ENCODE assay signal across 12 mouse cellular contexts in the genomic region with DNA sequence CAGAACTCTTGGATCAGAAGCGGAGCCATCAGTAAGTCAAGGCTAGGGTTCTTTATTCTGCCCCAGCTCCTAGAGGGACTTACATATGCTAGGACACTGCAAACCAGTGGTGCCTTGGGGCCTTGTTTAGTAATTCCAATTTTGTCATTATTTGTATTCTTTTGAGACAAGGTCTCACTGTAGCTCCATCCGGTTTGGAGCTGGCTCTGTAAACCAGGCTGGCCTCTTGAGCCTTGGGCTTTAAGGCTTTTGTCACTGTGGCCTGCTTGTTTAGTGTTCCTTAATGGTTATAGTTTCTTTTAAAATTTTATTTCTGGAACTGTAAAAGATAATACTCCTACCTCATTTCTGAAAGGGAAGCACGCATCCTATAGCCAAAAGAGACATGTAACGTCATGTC. TPM values are rescaled to one million over a fixed set of nuclear protein-coding genes. Genes with fewer than 3 reads are reported as not detected.
DNase-seq lines count a peak whose midpoint lies in the region; ATAC-seq lines count a peak whose summit lies in the region.
"Had no signal": no experiment of that assay in that cellular context is flagged by ENCODE, and none has a peak within 500 bp of the region (broad histone marks: within the 10 kb centered on the region; RNA-seq: fewer than 3 reads in every experiment).

No protein-coding gene starts in this region.

- H3K9me3 ChIP-seq in erythroblast, embryonic 14.5 days (ENCODE audit: control insufficient read depth, low read length): no peaks in the 10 kb centered on the region
- no peaks in the 10 kb centered on the region for H3K9me3 ChIP-seq in lung, embryonic 15.5 days
- H3K9me3 ChIP-seq in liver, embryonic 12.5 days (replicated peaks): no peaks in the 10 kb centered on the region
- no peaks in the 10 kb centered on the region for H3K9me3 ChIP-seq in stomach, embryonic 15.5 days

- no peak overlapping the region for H3K27ac ChIP-seq in lung, embryonic 15.5 days
- no peak overlapping the region for H3K27ac ChIP-seq in liver, embryonic 12.5 days
- no peak overlapping the region for H3K27ac ChIP-seq in stomach, embryonic 15.5 days

- WGBS in lung, embryonic 15.5 days: 83% methylated on average over 4 of the region's 4 CpGs
- WGBS in liver, embryonic 12.5 days (ENCODE audit: insufficient replicate concordance): 82% methylated on average over 4 of the region's 4 CpGs
- 76% methylated on average over 4 of the region's 4 CpGs for WGBS in stomach, embryonic 15.5 days

- H3K27me3 ChIP-seq in erythroblast, embryonic 14.5 days (ENCODE audit: control insufficient read depth): no peaks in the 10 kb centered on the region
- no peaks in the 10 kb centered on the region for H3K27me3 ChIP-seq in lung, embryonic 15.5 days
- H3K27me3 ChIP-seq in liver, embryonic 12.5 days (replicated peaks): no peaks in the 10 kb centered on the region
- no peaks in the 10 kb centered on the region for H3K27me3 ChIP-seq in stomach, embryonic 15.5 days (replicated peaks)

- no peak for DNase-seq in lung, postnatal 10 days
- DNase-seq in spleen, postnatal 10 days (ENCODE audit: low spot score in 2 of 2): no peak
- no peak for DNase-seq in layer of hippocampus, adult 11-12 months (ENCODE audit: low spot score)
- DNase-seq: cerebellum, postnatal 14 days; gastrocnemius, postnatal 36 days; lung, embryonic 14.5 days; right cerebral cortex, adult 18-20 months had no signal

- H3K4me3 ChIP-seq in erythroblast, embryonic 14.5 days (replicated peaks): peak overlapping the region; percentile 100
- no peak overlapping the region for H3K4me3 ChIP-seq in lung, embryonic 15.5 days
- peak overlapping the region; percentile 91; the same call in 1 of the 2 replicates for H3K4me3 ChIP-seq in liver, embryonic 12.5 days
- no peak overlapping the region; the same call in 1 of the 2 replicates for H3K4me3 ChIP-seq in stomach, embryonic 15.5 days (replicated peaks)

- no peak for ATAC-seq in erythroblast, adult 5-6 weeks (replicated peaks; ENCODE audit: low FRiP score, poor library complexity, severe bottlenecking)
- ATAC-seq in lung, embryonic 15.5 days (ENCODE audit: borderline replicate concordance, extremely low read depth, low FRiP score, low TSS enrichment): no peak
- ATAC-seq in liver, embryonic 12.5 days: no peak
- no peak for ATAC-seq in stomach, embryonic 15.5 days (ENCODE audit: insufficient read depth, low FRiP score, low read depth)

- peaks cover 47% of the 10 kb centered on the region for H3K36me3 ChIP-seq in erythroblast, embryonic 14.5 days (ENCODE audit: control insufficient read depth)
- 0 out of 2 replicates have a peak, but pooled peaks cover 5% of the 10 kb centered on the region for H3K36me3 ChIP-seq in lung, embryonic 15.5 days
- peaks cover 44% of the 10 kb centered on the region for H3K36me3 ChIP-seq in liver, embryonic 12.5 days
- H3K36me3 ChIP-seq in stomach, embryonic 15.5 days: 0 out of 2 replicates have a peak, but pooled peaks cover 6% of the 10 kb centered on the region

- no peak overlapping the region for H3K9ac ChIP-seq in lung, embryonic 15.5 days
- H3K9ac ChIP-seq in liver, embryonic 12.5 days: peak overlapping the region; percentile 93
- no peak overlapping the region for H3K9ac ChIP-seq in stomach, embryonic 15.5 days
- H3K9ac ChIP-seq: lung, embryonic 14.5 days had no signal

- H3K4me2 ChIP-seq in lung, embryonic 15.5 days: peak overlapping the region; percentile 95; the same call in 1 of the 2 replicates
- H3K4me2 ChIP-seq in liver, embryonic 12.5 days: peak overlapping the region; percentile 89
- 0 out of 2 replicates have a peak overlapping the region, but pooled peaks have one; percentile 83 for H3K4me2 ChIP-seq in stomach, embryonic 15.5 days

- H3K4me1 ChIP-seq in erythroblast, embryonic 14.5 days (ENCODE audit: control insufficient read depth): peaks cover 31% of the 10 kb centered on the region
- peaks cover 26% of the 10 kb centered on the region for H3K4me1 ChIP-seq in lung, embryonic 15.5 days
- peaks cover 56% of the 10 kb centered on the region for H3K4me1 ChIP-seq in liver, embryonic 12.5 days
- H3K4me1 ChIP-seq in stomach, embryonic 15.5 days: peaks cover 12% of the 10 kb centered on the region; the same call in 1 of the 2 replicates

RNA-seq across cellular contexts. Expression of a gene that starts 2.4 kb away (rescaled TPM):
- polyA plus RNA-seq in erythroblast, embryonic 14.5 days (2012): 0.14 and 0.36 TPM in 2 replicates
- 37.8 and 42.1 TPM in 2 replicates for total RNA-seq in erythroblast, adult 5-6 weeks (2015; ENCODE audit: low replicate concordance)
- total RNA-seq in erythroblast, adult 5-6 weeks (2017; ENCODE audit: low replicate concordance): 47.0 and 48.9 TPM in 2 replicates
- polyA plus RNA-seq in lung, embryonic 15.5 days (2015; fragmentation: Nextera tagmentation; extraction: Ambion mirVana): 15.8 and 16.1 TPM in 2 replicates
- polyA plus RNA-seq in liver, embryonic 12.5 days (2016; fragmentation: Nextera tagmentation; extraction: Ambion mirVana): 17.4 and 17.5 TPM in 2 replicates
- polyA plus RNA-seq in stomach, embryonic 15.5 days (2015; fragmentation: Nextera tagmentation; extraction: Ambion mirVana): 17.2 and 18.7 TPM in 2 replicates

Comparison
In these comparisons a context has a peak if more than half of its experiments do, and no peak if none do; other contexts are left out.
1. H3K4me3 ChIP-seq: peak in erythroblast, embryonic 14.5 days (single experiment) and liver, embryonic 12.5 days (single experiment); none in lung, embryonic 15.5 days (single experiment) and stomach, embryonic 15.5 days (single experiment).
2. RNA of a gene that starts 2.4 kb away (polyA plus RNA-seq): 17.4 to 17.5 TPM in liver, embryonic 12.5 days, 17.2 to 18.7 TPM in stomach, embryonic 15.5 days and 15.8 to 16.1 TPM in lung, embryonic 15.5 days; 0.14 to 0.36 TPM in erythroblast, embryonic 14.5 days; every median in the first group is over 10 times any median in the second.
3. Peak in every context shown above with its lines, with median percentiles within 50 percentile points of each other: H3K4me2 ChIP-seq.